Mouse (Mus musculus): ENCODE results near the gene Gm49384.

Gm49384 gene

GRCm38 (mm10) chr12:69204052-69204833, at the start of gene Gm49384:
TSS of gene Gm49384 (minus strand) at chr12:69204267.
- DNase-seq (ENCODE audit: low spot score) = no peak

GRCm38 (mm10) chr12:69253806-69254205, 49.7 kb upstream of the Gm49384 start:
- DNase-seq (ENCODE audit: low spot score) = no peak

GRCm38 (mm10) chr12:69250756-69251155, 46.7 kb upstream of the Gm49384 start:
- no peak for DNase-seq (ENCODE audit: low spot score)

GRCm38 (mm10) chr12:69249766-69250165, 45.7 kb upstream of the Gm49384 start:
- no peak for DNase-seq (ENCODE audit: low spot score)

GRCm38 (mm10) chr12:69241771-69242431, 37.8 kb upstream of the Gm49384 start:
- DNase-seq (ENCODE audit: low spot score) = peak; percentile 66

- DNase-seq (ENCODE audit: low spot score) = no peak
These were observed 37.3 kb upstream of the Gm49384 start for GRCm38 (mm10) chr12:69241405-69241770.

- no peak for DNase-seq (ENCODE audit: low spot score)
These were observed 36.8 kb upstream of the Gm49384 start, which contains the start of gene Klhdc1 for GRCm38 (mm10) chr12:69240876-69241275. TSS of gene Klhdc1 (plus strand) at chr12:69241176.

GRCm38 (mm10) chr12:69238284-69238683, 34.2 kb upstream of the Gm49384 start:
- DNase-seq (ENCODE audit: low spot score) = no peak

GRCm38 (mm10) chr12:69235782-69236181, 31.7 kb upstream of the Gm49384 start:
- DNase-seq (ENCODE audit: low spot score) = no peak

GRCm38 (mm10) chr12:69229251-69229650, 25.2 kb upstream of the Gm49384 start:
- DNase-seq (ENCODE audit: low spot score) = peak; percentile 31

- peak; percentile 86 for DNase-seq (ENCODE audit: low spot score)
These were observed 23.9 kb upstream of the Gm49384 start, which contains the start of gene Pole2 for GRCm38 (mm10) chr12:69227776-69228466. TSS of gene Pole2 (minus strand) at chr12:69228195.

- no peak for DNase-seq (ENCODE audit: low spot score)
These were observed 16.7 kb upstream of the Gm49384 start for GRCm38 (mm10) chr12:69220613-69221277.

GRCm38 (mm10) chr12:69216587-69216986, 12.5 kb upstream of the Gm49384 start:
- DNase-seq (ENCODE audit: low spot score) = no peak

- DNase-seq (ENCODE audit: low spot score) = peak; percentile 58
These were observed 11.1 kb upstream of the Gm49384 start for GRCm38 (mm10) chr12:69215000-69215785.

GRCm38 (mm10) chr12:69214393-69214792, 10.3 kb upstream of the Gm49384 start:
- DNase-seq (ENCODE audit: low spot score) = no peak

GRCm38 (mm10) chr12:69213186-69213777, 9.2 kb upstream of the Gm49384 start:
- DNase-seq (ENCODE audit: low spot score) = no peak

- no peak for DNase-seq (ENCODE audit: low spot score)
These were observed 7.0 kb upstream of the Gm49384 start for GRCm38 (mm10) chr12:69211057-69211456.

- DNase-seq (ENCODE audit: low spot score) = no peak
These were observed 6.3 kb upstream of the Gm49384 start for GRCm38 (mm10) chr12:69210056-69210979.

GRCm38 (mm10) chr12:69208520-69208919, 4.5 kb upstream of the Gm49384 start:
- no peak for DNase-seq (ENCODE audit: low spot score)

GRCm38 (mm10) chr12:69207926-69208325, 3.9 kb upstream of the Gm49384 start:
- DNase-seq (ENCODE audit: low spot score) = no peak
